Mouse (Mus musculus) heart, adult 2 months (tissue): ENCODE data around the gene Tgm2.

ENCODE experiments used
- CTCF ChIP-seq: fragments of 200-600 bp; IDR thresholded peaks from 2 replicates; pipeline ENCODE4 v1.8.1; 2022; ENCODE audit warnings: antibody characterized with exemption, mild to moderate bottlenecking, moderate library complexity
- EP300 ChIP-seq: fragments of 200-500 bp; IDR thresholded peaks from 2 replicates; pipeline ENCODE4 v1.6.1; 2011; ENCODE audit warnings: low read depth, low read length, control low read depth; ENCODE audit not compliant: insufficient read depth
- POLR2A ChIP-seq: fragments of 200-500 bp; IDR thresholded peaks from 2 replicates; pipeline ENCODE4 v1.6.1; 2011; ENCODE audit warnings: mild to moderate bottlenecking, low read depth, low read length, control low read depth; ENCODE audit not compliant: insufficient read depth

- TF ChIP-seq CTCF: no peak
- TF ChIP-seq EP300: no peak
- TF ChIP-seq POLR2A: no peak
Observed at GRCm38 (mm10) chr2:158174958-158175357, 28.7 kb upstream of the Tgm2 start.
